Mouse (Mus musculus): ENCODE data around the gene Gpa33.

DNA sequence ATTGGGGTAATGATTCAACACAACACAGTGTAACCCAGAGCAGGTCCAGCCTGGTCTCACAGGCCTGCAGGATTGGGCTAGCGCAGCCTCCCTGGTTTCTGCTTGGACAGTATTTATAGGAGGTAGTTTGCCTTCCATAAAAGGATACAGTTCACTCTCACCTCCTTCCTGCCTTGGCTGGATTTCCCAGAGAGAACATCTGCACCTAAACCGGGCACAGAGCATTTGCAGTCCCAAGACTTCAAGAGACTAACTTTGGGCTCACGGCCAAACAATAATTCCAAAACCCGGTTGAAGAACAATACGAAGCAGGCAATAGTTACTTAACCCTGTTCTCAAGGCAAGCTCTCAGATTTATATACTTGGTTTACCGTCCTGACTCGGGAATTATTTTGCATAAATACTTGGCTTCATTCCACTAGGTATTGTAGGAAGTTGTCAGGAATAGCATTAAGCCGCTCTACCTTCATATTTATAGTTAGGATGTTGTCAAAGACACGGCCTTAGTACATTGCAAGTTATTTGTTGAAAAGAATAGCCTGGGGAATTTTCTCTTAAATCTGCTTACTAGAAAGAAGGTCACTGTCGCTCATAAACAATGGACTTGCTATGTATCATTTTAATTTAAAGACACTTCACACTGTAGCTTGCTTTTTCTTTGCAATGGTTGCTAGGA is 53.1 kb downstream of the Gpa33 start:
- TF ChIP-seq FOSL1 (IDR thresholded peaks at IDR 0.05; ENCODE audit: insufficient read depth, low read length, poor library complexity, severe bottlenecking) (no peak), CTCF (IDR thresholded peaks at IDR 0.05; ENCODE audit: control insufficient read depth, insufficient read depth, insufficient read length) (no peak), MYOD1 (IDR thresholded peaks at IDR 0.05; ENCODE audit: control insufficient read depth, insufficient read length, low read depth) (no peak), MAX (IDR thresholded peaks at IDR 0.05) (no peak)

Data from C2C12 (cell line).